In genomic region chr6:136942280-136942679, GRCm38 (mm10) we compare ENCODE assay signal across 29 mouse cellular contexts. TPM values are rescaled to one million over a fixed set of nuclear protein-coding genes. Genes with fewer than 3 reads are reported as not detected.
DNase-seq lines count a peak whose midpoint lies in the region; ATAC-seq and TF ChIP-seq lines count a peak whose summit lies in the region.
"Had no signal": no experiment of that assay in that cellular context is flagged by ENCODE, and none has a peak within 500 bp of the region (broad histone marks: within the 10 kb centered on the region; RNA-seq: fewer than 3 reads in every experiment).

No protein-coding gene starts in this region.

- H3K27me3 ChIP-seq in forebrain, embryonic 16.5 days (replicated peaks; ENCODE audit: control insufficient read depth, insufficient read depth, low read length): no peaks in the 10 kb centered on the region
- no peaks in the 10 kb centered on the region for H3K27me3 ChIP-seq in forebrain, embryonic 14.5 days (replicated peaks; ENCODE audit: control insufficient read depth, insufficient read depth, low read length)
- no peaks in the 10 kb centered on the region for H3K27me3 ChIP-seq in spleen, adult 2 months (ENCODE audit: control insufficient read depth, insufficient read depth, low read length)
- H3K27me3 ChIP-seq: hindbrain, embryonic 15.5 days; kidney, embryonic 15.5 days; limb, embryonic 12.5 days; liver, embryonic 15.5 days; midbrain, embryonic 13.5 days had no signal

- ATAC-seq in forebrain, embryonic 16.5 days: peak; percentile 57
- no peak for ATAC-seq in forebrain, embryonic 14.5 days
- ATAC-seq: midbrain, embryonic 13.5 days had no signal

- no peaks in the 10 kb centered on the region for H3K36me3 ChIP-seq in forebrain, embryonic 16.5 days (ENCODE audit: control insufficient read depth, insufficient read depth)
- no peaks in the 10 kb centered on the region for H3K36me3 ChIP-seq in forebrain, embryonic 14.5 days (ENCODE audit: control insufficient read depth, insufficient read depth, low read length)
- H3K36me3 ChIP-seq in spleen, adult 2 months (ENCODE audit: control insufficient read depth, insufficient read depth, low read length): no peaks in the 10 kb centered on the region
- H3K36me3 ChIP-seq: hindbrain, embryonic 10.5 days; hindbrain, embryonic 15.5 days; kidney, embryonic 15.5 days; limb, embryonic 12.5 days; liver, embryonic 15.5 days; midbrain, embryonic 13.5 days had no signal

- H3K4me3 ChIP-seq in forebrain, embryonic 16.5 days (replicated peaks; ENCODE audit: low read length): no peak overlapping the region
- no peak overlapping the region for H3K4me3 ChIP-seq in forebrain, embryonic 14.5 days (ENCODE audit: low read depth, low read length)
- H3K4me3 ChIP-seq in left cerebral cortex, adult 2 months: no peak overlapping the region
- no peak overlapping the region for H3K4me3 ChIP-seq in spleen, adult 2 months (ENCODE audit: extremely low read depth, insufficient read depth, insufficient read length)
- H3K4me3 ChIP-seq: hindbrain, embryonic 10.5 days; hindbrain, embryonic 15.5 days; limb, embryonic 12.5 days; midbrain, embryonic 13.5 days had no signal

- no peak overlapping the region for H3K4me2 ChIP-seq in forebrain, embryonic 16.5 days (ENCODE audit: low read length)
- H3K4me2 ChIP-seq in forebrain, embryonic 14.5 days (ENCODE audit: low read length): no peak overlapping the region
- H3K4me2 ChIP-seq: hindbrain, embryonic 15.5 days; midbrain, embryonic 13.5 days had no signal

- TF ChIP-seq CTCF in left cerebral cortex, adult 2 months (IDR thresholded peaks at IDR 0.05): no peak
- TF ChIP-seq CTCF in spleen, adult 2 months (IDR thresholded peaks at IDR 0.05; ENCODE audit: extremely low read depth, insufficient read depth, insufficient read length, insufficient replicate concordance): no peak

- no peak for DNase-seq in forebrain, embryonic 14.5 days (ENCODE audit: low spot score)
- no peak for DNase-seq in left cerebral cortex, adult 2 months (ENCODE audit: extremely low spot score in 1 of 2, low spot score in 2 of 2)
- DNase-seq in left cerebral cortex, adult 11 months (ENCODE audit: low spot score): no peak
- DNase-seq in spleen, adult 2 months (ENCODE audit: low read depth in 1 of 2, low spot score in 2 of 2): no peak
- no peak for DNase-seq in spleen, adult 12 weeks (ENCODE audit: low spot score)
- no peak for DNase-seq in urinary bladder, postnatal 10 days (ENCODE audit: low spot score)
- DNase-seq: adrenal gland, postnatal 25 days; cerebellum, adult 8-10 months; cerebellum, postnatal 25 days; gastrocnemius, postnatal 36 days; heart, postnatal 14 days; kidney, adult 18-20 months; lung, postnatal 14 days; right cerebral cortex, postnatal 25 days had no signal

- intact Hi-C loops in left cerebral cortex, adult 2 months (cut with DNase I): no loop called here

- H3K4me1 ChIP-seq in forebrain, embryonic 16.5 days (replicated peaks; ENCODE audit: control insufficient read depth, insufficient read depth, low read length): peaks cover 4% of the 10 kb centered on the region
- H3K4me1 ChIP-seq in forebrain, embryonic 14.5 days (ENCODE audit: control insufficient read depth, insufficient read depth, low read length): no peaks in the 10 kb centered on the region
- H3K4me1 ChIP-seq in spleen, adult 2 months (ENCODE audit: control insufficient read depth, insufficient read depth, insufficient read length): peaks cover 19% of the 10 kb centered on the region; the same call in 1 of the 2 replicates
- H3K4me1 ChIP-seq: hindbrain, embryonic 15.5 days had no signal

- WGBS in forebrain, embryonic 16.5 days: 65% methylated on average over 9 of the region's 9 CpGs
- 77% methylated on average over 9 of the region's 9 CpGs for WGBS in forebrain, embryonic 14.5 days
- WGBS in spleen, adult 2 months: 44% methylated on average over 9 of the region's 9 CpGs

- H3K27ac ChIP-seq in forebrain, embryonic 16.5 days (ENCODE audit: low read length): no peak overlapping the region
- no peak overlapping the region for H3K27ac ChIP-seq in forebrain, embryonic 14.5 days (ENCODE audit: low read depth, low read length)
- peak overlapping the region; percentile 78; the same call in 1 of the 2 replicates for H3K27ac ChIP-seq in left cerebral cortex, adult 2 months
- H3K27ac ChIP-seq in spleen, adult 2 months (ENCODE audit: insufficient read depth, low read length): 0 out of 2 replicates have a peak overlapping the region, but pooled peaks have one; percentile 10
- H3K27ac ChIP-seq: midbrain, embryonic 13.5 days had no signal

- no peaks in the 10 kb centered on the region for H3K9me3 ChIP-seq in forebrain, embryonic 16.5 days (ENCODE audit: control insufficient read depth, low read length)
- H3K9me3 ChIP-seq in forebrain, embryonic 14.5 days (replicated peaks; ENCODE audit: control insufficient read depth, low read length): no peaks in the 10 kb centered on the region
- H3K9me3 ChIP-seq: hindbrain, embryonic 10.5 days; hindbrain, embryonic 15.5 days; kidney, embryonic 15.5 days; limb, embryonic 12.5 days; liver, embryonic 15.5 days; midbrain, embryonic 13.5 days had no signal

- no peak for TF ChIP-seq POLR2A in spleen, adult 2 months (IDR thresholded peaks at IDR 0.05; ENCODE audit: low read depth, low read length)

- H3K9ac ChIP-seq in forebrain, embryonic 16.5 days (replicated peaks; ENCODE audit: low read depth, low read length): no peak overlapping the region
- H3K9ac ChIP-seq in forebrain, embryonic 14.5 days (ENCODE audit: low read length): no peak overlapping the region
- H3K9ac ChIP-seq: hindbrain, embryonic 15.5 days; kidney, embryonic 15.5 days; limb, embryonic 12.5 days; liver, embryonic 15.5 days; lung, embryonic 14.5 days; midbrain, embryonic 13.5 days had no signal

RNA-seq across cellular contexts. Expression of gene Arhgdib, which starts 0.6 kb away (rescaled TPM):
- polyA plus RNA-seq in forebrain, embryonic 16.5 days (2015; fragmentation: Nextera tagmentation; extraction: Ambion mirVana): 18.5 and 20.6 TPM in 2 replicates
- 17.9 and 18.8 TPM in 2 replicates for polyA plus RNA-seq in forebrain, embryonic 14.5 days (2014; fragmentation: Nextera tagmentation; extraction: Ambion mirVana)
- total RNA-seq in left cerebral cortex, adult 2 months (2021): 10 to 100 TPM; 10.2 to 13.0 TPM
- polyA plus RNA-seq in spleen, adult 2 months (2012; rRNA removed): 361 and 386 TPM in 2 replicates

RNA-seq across cellular contexts. Expression of gene Pde6h, which starts 18.6 kb away (rescaled TPM):
- polyA plus RNA-seq in forebrain, embryonic 16.5 days (2015; fragmentation: Nextera tagmentation; extraction: Ambion mirVana): not detected in 2 replicates
- not detected in 2 replicates for polyA plus RNA-seq in forebrain, embryonic 14.5 days (2014; fragmentation: Nextera tagmentation; extraction: Ambion mirVana)
- total RNA-seq in left cerebral cortex, adult 2 months (2021): 1 to 10 TPM; 1.6 to 3.0 TPM
- 0.01 TPM in 1 of 2 replicates, not detected in the other for polyA plus RNA-seq in spleen, adult 2 months (2012; rRNA removed)
- total RNA-seq: adrenal gland, adult 18-20 months; gastrocnemius, postnatal 36 days; monocyte, adult 5-6 weeks had no signal
- polyA plus RNA-seq: embryonic facial prominence, embryonic 11.5 days; heart, embryonic 14.5 days; hindbrain, embryonic 10.5 days; inflammation-experienced regulatory T-cells, adult 6 months; liver, embryonic 15.5 days; lung, embryonic 14.5 days; midbrain, embryonic 13.5 days; neural tube, embryonic 14.5 days had no signal

RNA-seq across cellular contexts. Expression of gene Erp27, which starts 20.3 kb away (rescaled TPM):
- polyA plus RNA-seq in forebrain, embryonic 16.5 days (2015; fragmentation: Nextera tagmentation; extraction: Ambion mirVana): 0.24 and 0.34 TPM in 2 replicates
- 0.23 and 0.28 TPM in 2 replicates for polyA plus RNA-seq in forebrain, embryonic 14.5 days (2014; fragmentation: Nextera tagmentation; extraction: Ambion mirVana)
- under 1 TPM in 1 of 2 experiments, not detected in 1; 0.35 TPM for total RNA-seq in left cerebral cortex, adult 2 months (2021)
- polyA plus RNA-seq in spleen, adult 2 months (2012; rRNA removed): 10.5 and 16.2 TPM in 2 replicates
- total RNA-seq: adrenal gland, adult 18-20 months; adrenal gland, postnatal 25 days; gastrocnemius, postnatal 36 days; left cerebral cortex, postnatal 25 days had no signal
- polyA plus RNA-seq: embryonic facial prominence, embryonic 11.5 days; hindbrain, embryonic 10.5 days; hindbrain, embryonic 15.5 days; midbrain, embryonic 13.5 days; neural tube, embryonic 14.5 days had no signal

Comparison
In these comparisons a context has a peak if more than half of its experiments do, and no peak if none do; other contexts are left out.
1. H3K27ac ChIP-seq: peak in left cerebral cortex, adult 2 months (single experiment) and spleen, adult 2 months (single experiment); none in forebrain, embryonic 16.5 days (single experiment) and forebrain, embryonic 14.5 days (single experiment).
2. RNA of gene Arhgdib, which starts 0.6 kb away (polyA plus RNA-seq): 361 to 386 TPM in spleen, adult 2 months; 17.9 to 18.8 TPM in forebrain, embryonic 14.5 days and 18.5 to 20.6 TPM in forebrain, embryonic 16.5 days; every median in the first group is over 10 times any median in the second.